Mouse (Mus musculus): ENCODE measurements around the gene Eef1g. TPM values are rescaled to one million over a fixed set of nuclear protein-coding genes. Genes with fewer than 3 reads are reported as not detected.
"Not testable (repeated sequence)": the region's sequence is repeated elsewhere in the genome, so short reads cannot be mapped to it uniquely, and the experiment has no call there.

The Eef1g gene
- polyA plus RNA-seq, 1 experiment = 251 TPM

DNA sequence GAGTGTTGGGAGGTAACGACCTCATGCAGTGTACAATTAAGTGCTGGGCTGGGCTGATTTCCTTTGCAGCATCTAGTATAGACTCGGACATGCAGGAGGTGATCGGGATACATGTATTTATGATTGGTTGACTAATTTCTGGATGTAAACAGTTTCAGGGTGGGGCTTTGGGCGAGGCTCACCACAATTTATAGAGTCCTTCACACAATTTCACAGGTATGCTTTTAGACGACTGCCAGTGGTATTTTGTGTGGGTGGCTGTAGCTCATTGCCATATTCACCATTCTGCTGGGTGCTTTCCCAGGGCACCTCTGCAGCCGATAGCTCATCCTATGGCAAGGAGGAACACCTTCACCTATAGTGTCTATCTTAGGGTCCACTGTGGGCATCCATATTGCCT, 31.7 kb downstream of the Eef1g start:
- TF ChIP-seq CTCF (IDR thresholded peaks at IDR 0.05; ENCODE audit: borderline replicate concordance, control insufficient read depth, extremely low read depth, insufficient read depth, low read length, poor library complexity) (no peak), POLR2A (IDR thresholded peaks at IDR 0.05; ENCODE audit: control insufficient read depth, extremely low read depth, insufficient read depth, low read length, poor library complexity) (no peak)
- 89% methylated on average over 6 of the region's 6 CpGs for WGBS
- no peaks in the 10 kb centered on the region for H3K36me3 ChIP-seq (ENCODE audit: control insufficient read depth, insufficient read depth, low read length)
- no peak overlapping the region for H3K4me3 ChIP-seq (ENCODE audit: control insufficient read depth, insufficient read depth, low read length)
- H3K27me3 ChIP-seq (ENCODE audit: control insufficient read depth, insufficient read depth, low read length) = no peaks in the 10 kb centered on the region
- H3K27ac ChIP-seq (ENCODE audit: control insufficient read depth, insufficient read depth, low read length) = no peak overlapping the region
- DNase-seq = no peak
- peaks cover 18% of the 10 kb centered on the region for H3K4me1 ChIP-seq (replicated peaks; ENCODE audit: control insufficient read depth, insufficient read depth, low read length)

DNA sequence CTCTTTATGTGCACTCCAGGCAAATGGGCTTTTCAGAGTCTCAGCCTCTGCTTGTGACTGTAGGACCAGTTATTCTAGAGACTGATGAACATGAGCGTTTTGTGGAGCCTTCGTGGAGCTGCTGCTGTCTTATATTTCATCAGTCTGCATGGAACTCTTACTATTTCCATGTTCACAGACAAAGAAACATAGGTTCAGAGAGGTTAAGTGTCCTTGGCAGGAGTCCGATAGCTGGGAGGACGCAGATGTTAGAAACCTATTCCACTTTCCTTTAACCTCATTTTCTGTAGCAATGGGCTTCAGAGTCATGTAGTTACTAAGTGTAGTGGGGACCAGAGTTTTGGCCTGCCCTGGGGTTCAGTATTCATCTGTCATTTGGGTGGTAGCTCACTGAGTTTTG, 32.4 kb downstream of the Eef1g start:
- Histone ChIP-seq H3K4me1 (replicated peaks; ENCODE audit: control insufficient read depth, insufficient read depth, low read length) (peaks cover 18% of the 10 kb centered on the region), H3K4me3 (ENCODE audit: control insufficient read depth, insufficient read depth, low read length) (no peak overlapping the region), H3K27me3 (ENCODE audit: control insufficient read depth, insufficient read depth, low read length) (no peaks in the 10 kb centered on the region), H3K36me3 (ENCODE audit: control insufficient read depth, insufficient read depth, low read length) (no peaks in the 10 kb centered on the region), H3K27ac (ENCODE audit: control insufficient read depth, insufficient read depth, low read length) (no peak overlapping the region)
- TF ChIP-seq POLR2A (IDR thresholded peaks at IDR 0.05; ENCODE audit: control insufficient read depth, extremely low read depth, insufficient read depth, low read length, poor library complexity) = no peak
- TF ChIP-seq CTCF (IDR thresholded peaks at IDR 0.05; ENCODE audit: borderline replicate concordance, control insufficient read depth, extremely low read depth, insufficient read depth, low read length, poor library complexity) = no peak
- no peak for DNase-seq
- WGBS = 96% methylated on average over 4 of the region's 4 CpGs

DNA sequence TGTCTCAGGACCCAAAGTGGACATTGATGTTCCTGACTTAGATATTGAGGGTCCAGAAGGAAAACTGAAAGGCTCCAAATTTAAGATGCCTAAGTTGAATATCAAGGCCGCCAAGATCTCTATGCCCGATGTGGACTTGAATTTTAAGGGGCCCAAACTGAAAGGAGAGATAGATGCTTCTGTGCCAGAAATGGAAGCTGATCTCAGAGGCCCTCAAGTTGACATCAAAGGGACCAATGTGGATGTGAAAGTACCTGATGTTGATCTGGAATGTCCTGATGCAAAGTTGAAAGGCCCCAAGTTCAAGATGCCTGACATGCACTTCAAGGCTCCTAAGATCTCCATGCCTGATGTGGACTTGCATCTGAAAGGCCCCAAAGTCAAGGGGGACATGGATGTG, 40.1 kb downstream of the Eef1g start:
- H3K27me3 ChIP-seq (ENCODE audit: control insufficient read depth, insufficient read depth, low read length); H3K27ac ChIP-seq (ENCODE audit: control insufficient read depth, insufficient read depth, low read length); H3K4me1 ChIP-seq (replicated peaks; ENCODE audit: control insufficient read depth, insufficient read depth, low read length); H3K4me3 ChIP-seq (ENCODE audit: control insufficient read depth, insufficient read depth, low read length); DNase-seq; H3K36me3 ChIP-seq (ENCODE audit: control insufficient read depth, insufficient read depth, low read length): not testable (repeated sequence)
- WGBS = 100% methylated on average over 2 of the region's 2 CpGs

DNA sequence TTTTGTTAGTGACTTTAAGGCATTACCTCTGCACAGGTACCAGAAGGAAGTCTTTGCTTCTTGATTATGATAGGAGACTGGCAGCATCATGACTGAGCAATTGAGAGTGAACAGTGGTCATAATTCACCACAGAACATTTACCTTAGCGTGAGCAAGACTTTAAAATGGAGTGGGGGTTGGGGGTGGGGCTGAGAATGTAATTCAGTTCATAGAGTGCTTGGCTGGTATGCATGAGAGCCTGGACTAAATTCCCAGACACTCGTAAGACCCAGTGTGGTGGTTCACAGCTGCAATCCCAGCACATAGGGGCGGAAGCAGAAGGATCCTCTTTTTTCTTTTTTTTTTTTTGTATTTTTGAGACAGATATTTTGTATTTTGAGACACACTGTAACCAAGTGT, 52.5 kb downstream of the Eef1g start:
- Histone ChIP-seq H3K4me3 (ENCODE audit: control insufficient read depth, insufficient read depth, low read length) (no peak overlapping the region), H3K27me3 (ENCODE audit: control insufficient read depth, insufficient read depth, low read length) (no peaks in the 10 kb centered on the region), H3K4me1 (replicated peaks; ENCODE audit: control insufficient read depth, insufficient read depth, low read length) (peaks cover 3% of the 10 kb centered on the region; the same call in 1 of the 2 replicates), H3K27ac (ENCODE audit: control insufficient read depth, insufficient read depth, low read length) (no peak overlapping the region), H3K36me3 (ENCODE audit: control insufficient read depth, insufficient read depth, low read length) (no peaks in the 10 kb centered on the region)
- TF ChIP-seq CTCF (IDR thresholded peaks at IDR 0.05; ENCODE audit: borderline replicate concordance, control insufficient read depth, extremely low read depth, insufficient read depth, low read length, poor library complexity) (no peak), POLR2A (IDR thresholded peaks at IDR 0.05; ENCODE audit: control insufficient read depth, extremely low read depth, insufficient read depth, low read length, poor library complexity) (no peak)
- no peak for DNase-seq
- 96% methylated on average over 3 of the region's 3 CpGs for WGBS

DNA sequence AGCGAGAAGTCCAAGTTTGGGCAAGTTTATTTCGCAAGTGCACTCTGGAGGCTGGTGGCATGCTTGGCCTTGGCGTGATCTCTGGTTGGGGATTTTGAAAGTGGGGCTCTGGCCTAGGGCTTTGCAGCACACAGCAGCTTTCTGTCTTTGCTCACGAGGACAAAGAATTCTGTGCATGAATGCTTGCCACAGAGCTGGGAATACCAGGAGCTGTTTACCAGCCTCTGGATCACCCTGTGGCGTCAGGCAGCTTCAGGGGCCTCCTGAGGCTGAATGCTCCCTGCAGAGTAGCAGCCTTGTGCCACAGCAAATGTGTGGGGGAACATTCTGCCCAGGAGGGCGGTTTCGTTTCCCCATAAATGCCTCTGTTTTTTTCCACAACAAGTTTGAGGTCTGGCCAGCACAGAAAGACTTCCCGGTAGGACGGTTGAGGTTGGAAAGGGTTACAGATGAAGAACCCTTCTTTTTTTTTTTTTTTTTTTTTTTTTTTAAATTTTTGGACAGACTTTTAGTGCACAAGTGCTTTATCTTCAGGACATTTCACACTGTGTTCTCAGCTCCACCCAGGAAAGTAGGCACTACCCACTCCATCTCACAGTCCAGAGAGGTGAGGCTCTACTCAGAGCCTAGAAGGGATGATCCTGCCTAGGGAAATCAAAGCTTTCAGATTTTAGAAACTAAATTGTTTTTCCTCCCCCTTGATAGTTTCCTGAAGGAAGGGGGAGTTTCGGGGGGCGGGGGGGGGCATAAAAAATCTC, 56.4 kb downstream of the Eef1g start:
- Histone ChIP-seq H3K36me3 (ENCODE audit: control insufficient read depth, insufficient read depth, low read length) (no peaks in the 10 kb centered on the region), H3K4me1 (replicated peaks; ENCODE audit: control insufficient read depth, insufficient read depth, low read length) (peaks cover 3% of the 10 kb centered on the region), H3K27ac (ENCODE audit: control insufficient read depth, insufficient read depth, low read length) (no peak overlapping the region), H3K27me3 (ENCODE audit: control insufficient read depth, insufficient read depth, low read length) (no peaks in the 10 kb centered on the region), H3K4me3 (ENCODE audit: control insufficient read depth, insufficient read depth, low read length) (no peak overlapping the region)
- DNase-seq = no peak
- 46% methylated on average over 11 of the region's 11 CpGs for WGBS
- TF ChIP-seq CTCF (IDR thresholded peaks at IDR 0.05; ENCODE audit: borderline replicate concordance, control insufficient read depth, extremely low read depth, insufficient read depth, low read length, poor library complexity) (no peak), POLR2A (IDR thresholded peaks at IDR 0.05; ENCODE audit: control insufficient read depth, extremely low read depth, insufficient read depth, low read length, poor library complexity) (no peak)

DNA sequence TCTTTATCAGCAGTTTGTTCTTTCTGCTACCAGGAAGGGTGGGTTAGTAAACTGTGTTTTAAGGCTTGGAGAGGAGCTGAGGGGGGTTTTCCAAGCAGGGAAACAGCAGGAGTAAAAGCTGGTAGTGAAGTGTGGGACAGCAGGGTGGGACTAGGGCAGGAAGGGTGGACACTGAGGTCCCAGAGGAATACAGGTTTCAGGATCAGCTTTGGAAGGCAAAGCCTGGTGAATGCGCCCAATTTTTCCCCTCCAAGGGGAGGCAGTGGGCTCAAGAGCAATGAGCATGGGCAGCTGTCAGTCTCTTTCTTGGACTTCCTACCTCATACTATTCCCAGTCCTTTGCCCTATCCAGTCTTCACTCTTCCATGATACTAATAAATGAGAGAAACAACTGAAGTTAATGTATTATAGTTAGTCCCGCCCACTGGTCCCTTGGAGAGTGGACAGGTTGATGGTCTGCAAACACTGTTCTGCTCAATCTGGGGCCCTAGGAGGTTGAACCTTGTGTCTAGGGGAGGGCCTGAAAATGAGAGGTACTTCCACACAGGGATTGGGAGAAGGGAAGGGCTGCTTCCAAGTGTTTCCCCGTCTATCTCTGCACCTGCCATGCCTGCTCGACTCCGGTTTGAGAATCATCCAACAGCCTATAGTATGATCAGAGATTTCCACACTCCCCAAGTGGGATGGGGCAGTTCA, 58.9 kb downstream of the Eef1g start:
- no peak for TF ChIP-seq CTCF (IDR thresholded peaks at IDR 0.05; ENCODE audit: borderline replicate concordance, control insufficient read depth, extremely low read depth, insufficient read depth, low read length, poor library complexity)
- no peak for TF ChIP-seq POLR2A (IDR thresholded peaks at IDR 0.05; ENCODE audit: control insufficient read depth, extremely low read depth, insufficient read depth, low read length, poor library complexity)
- DNase-seq = no peak
- Histone ChIP-seq H3K36me3 (ENCODE audit: control insufficient read depth, insufficient read depth, low read length) (no peaks in the 10 kb centered on the region), H3K4me3 (ENCODE audit: control insufficient read depth, insufficient read depth, low read length) (no peak overlapping the region), H3K4me1 (replicated peaks; ENCODE audit: control insufficient read depth, insufficient read depth, low read length) (peaks cover 3% of the 10 kb centered on the region), H3K27ac (ENCODE audit: control insufficient read depth, insufficient read depth, low read length) (no peak overlapping the region), H3K27me3 (ENCODE audit: control insufficient read depth, insufficient read depth, low read length) (no peaks in the 10 kb centered on the region)
- 97% methylated on average over 5 of the region's 5 CpGs for WGBS
